Mouse (Mus musculus): Measurements from ENCODE around the gene Mbnl2.

DNA sequence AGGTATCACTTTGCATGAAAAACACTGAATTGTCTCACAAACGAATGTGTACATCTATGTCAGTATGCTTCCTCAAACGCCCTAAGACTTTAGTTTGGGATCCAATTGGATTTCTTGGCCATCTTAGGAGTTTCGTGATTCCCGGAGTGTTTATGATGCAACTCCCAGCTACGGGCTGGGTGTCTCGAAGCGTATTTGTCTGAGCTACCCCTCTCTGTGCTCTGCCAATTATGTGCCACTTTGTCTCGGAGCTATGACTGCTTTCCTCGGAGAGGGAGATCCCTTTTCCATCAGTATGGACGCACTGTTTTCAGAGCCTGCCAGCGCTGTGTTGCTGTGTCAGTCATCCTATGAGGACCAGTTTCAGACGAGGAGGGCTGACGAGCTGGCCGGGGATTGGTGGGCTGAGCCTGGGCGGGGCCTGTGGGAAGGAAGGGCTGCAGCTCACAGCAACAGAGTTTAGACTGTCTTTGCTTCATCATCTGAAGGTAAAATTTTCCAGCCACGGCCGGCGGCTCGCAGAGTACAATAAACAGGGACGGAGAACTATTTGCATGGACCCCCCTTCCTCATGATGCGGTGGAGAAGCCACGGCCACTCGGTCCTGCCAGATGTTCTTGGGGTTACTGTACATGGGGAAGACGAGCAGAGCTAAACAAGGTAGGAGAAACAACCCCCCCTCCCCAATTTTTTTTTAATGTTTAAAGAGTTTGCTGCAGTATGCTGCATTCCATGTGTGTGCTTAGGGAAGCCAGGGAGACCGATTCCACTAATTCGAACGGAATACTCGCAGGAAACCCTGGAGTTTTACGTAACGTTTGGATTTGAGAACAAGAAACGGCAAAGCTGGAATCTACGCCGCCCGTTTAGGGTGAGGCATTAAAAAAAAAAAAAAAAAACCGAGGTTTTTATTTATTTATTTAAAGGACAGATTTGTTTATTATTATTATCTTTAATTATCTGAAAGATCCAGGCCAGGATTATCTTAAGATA, at the start of gene Mbnl2:
- TF ChIP-seq GATA1 (IDR thresholded peaks at IDR 0.05; ENCODE audit: borderline replicate concordance, low read length), result no peak
- TF ChIP-seq FLI1 (IDR thresholded peaks at IDR 0.05; ENCODE audit: low read length), result no peak

Data from megakaryocyte, embryonic 14.5 days (primary cell).